Mouse (Mus musculus) spleen, postnatal 4 days (tissue): Measurements from ENCODE around the gene Thbs1.

Experiments
- DNase-seq, 2 experiments: peaks; one replicate each; pipeline ENCODE4 v3.0.0; 2022; ENCODE audit warnings: low spot score in 2 of 2

Thbs1 gene

DNA sequence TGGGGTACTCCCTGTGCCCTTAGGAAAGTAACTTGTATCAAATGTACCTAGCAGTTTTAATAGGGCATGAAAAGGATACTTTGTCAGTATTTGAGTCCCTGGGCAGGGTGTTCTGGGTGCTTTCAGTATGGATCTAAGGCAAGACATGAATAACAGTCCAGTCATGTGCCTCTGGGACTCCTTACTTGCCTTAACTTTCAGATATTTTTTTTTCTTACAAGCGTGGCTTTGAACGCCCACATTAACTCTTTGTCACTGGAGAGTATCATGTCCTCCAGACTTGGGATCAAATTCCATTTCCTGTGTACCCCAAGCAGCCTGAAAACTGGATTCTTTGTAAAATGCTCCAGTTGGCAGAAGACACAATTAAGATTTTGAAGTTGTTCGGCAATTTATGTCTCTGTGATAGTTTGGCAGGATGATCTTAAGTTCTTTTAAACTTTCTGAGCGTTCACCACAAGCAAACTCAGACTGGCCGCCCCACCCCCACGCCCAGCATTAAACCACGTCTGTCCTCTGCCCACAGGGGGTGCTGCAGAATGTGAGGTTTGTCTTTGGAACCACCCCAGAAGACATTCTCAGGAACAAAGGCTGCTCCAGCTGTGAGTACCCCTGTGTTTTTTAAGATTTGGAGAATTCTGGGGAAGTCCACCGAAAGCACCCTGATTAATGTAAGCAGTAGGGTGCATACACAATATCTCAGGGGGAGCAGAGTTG is 2.3 kb downstream of the Thbs1 start:
- no peak for DNase-seq

DNA sequence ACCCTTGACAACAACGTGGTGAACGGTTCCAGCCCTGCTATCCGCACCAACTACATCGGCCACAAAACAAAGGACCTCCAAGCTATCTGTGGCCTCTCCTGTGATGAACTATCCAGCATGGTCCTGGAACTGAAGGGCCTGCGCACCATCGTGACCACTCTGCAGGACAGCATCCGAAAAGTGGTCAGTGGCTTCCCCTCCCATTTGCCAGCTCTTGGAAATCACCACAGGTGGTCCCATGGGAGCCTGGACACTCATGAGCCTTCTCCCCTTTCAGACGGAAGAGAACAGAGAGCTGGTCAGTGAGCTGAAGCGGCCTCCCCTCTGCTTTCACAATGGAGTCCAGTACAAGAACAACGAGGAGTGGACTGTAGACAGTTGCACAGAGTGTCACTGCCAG is 3.0 kb downstream of the Thbs1 start:
- no peak for DNase-seq

DNA sequence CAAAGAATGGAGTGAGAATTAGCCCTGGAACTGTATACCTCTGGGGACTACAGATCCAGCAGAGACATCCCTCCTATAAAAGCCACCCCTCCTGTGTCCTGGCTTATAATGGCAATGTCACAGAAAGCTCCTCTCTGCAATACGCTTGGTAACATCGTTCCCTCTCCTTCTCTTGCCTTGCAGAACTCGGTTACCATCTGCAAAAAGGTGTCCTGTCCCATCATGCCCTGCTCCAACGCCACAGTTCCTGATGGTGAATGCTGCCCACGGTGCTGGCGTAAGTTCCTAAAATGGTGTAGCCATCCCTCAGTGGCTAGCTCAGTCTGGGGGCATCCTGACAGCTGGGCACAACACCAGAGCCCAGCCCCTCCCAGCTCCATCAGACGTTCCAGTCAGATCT is 4.0 kb downstream of the Thbs1 start:
- DNase-seq, result no peak

DNA sequence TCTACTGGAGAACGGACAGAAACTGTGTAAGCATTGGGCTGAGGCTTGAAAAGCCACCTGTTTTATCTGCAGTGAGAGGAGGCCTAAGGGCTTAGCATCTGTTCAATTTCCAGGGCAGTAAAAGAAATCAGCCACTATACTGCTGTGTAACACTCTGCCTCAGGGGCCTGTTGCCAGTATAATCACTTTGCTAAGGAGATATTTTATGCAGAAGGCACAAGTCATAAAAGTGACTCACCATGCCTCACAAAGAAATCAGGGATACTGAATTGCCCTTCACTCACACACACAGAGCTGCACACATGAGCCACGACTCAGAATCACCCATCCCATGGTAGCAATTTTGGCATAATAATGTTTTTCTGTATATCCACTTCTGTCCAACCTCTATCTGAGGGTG is 4.5 kb downstream of the Thbs1 start:
- DNase-seq, result no peak

DNA sequence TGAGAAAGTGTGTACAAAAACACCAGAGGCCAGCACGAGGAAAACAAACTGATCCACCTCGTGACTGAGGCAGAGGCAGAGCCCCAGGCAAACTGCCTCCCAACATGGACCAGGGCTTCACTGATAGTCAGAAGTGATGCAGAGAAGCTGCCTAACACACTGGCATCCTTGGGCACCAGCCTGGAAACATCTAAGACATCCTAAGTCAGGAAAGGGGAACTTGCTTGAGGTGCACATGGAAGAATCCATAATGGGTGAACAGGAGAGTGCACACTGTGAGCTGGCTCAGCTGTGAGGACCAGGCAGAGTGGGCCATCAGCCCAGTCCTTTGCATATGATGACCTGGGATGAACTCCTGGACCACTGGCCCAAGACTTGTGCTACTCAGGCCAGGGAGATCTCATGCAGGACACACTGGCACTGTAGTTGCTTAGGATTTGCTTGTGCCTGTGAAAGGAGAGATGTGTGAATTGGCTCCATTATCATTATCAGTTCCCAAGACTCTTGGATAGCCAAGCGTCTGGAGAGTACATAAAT is 5.1 kb downstream of the Thbs1 start:
- DNase-seq, result no peak

DNA sequence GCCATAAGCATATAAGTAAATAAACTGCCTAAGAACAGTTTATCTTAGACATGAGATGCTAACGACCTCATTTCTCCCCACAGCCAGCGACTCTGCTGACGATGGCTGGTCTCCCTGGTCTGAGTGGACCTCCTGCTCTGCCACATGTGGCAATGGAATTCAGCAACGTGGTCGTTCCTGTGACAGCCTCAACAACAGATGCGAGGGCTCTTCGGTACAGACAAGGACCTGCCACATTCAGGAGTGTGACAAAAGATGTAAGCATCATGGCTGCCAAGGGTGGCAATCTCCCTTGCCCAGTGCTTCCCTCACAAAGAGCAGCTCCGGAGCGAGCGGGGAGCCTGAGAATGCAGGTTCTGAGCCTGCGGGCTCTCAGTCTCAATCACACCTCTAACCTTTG is 5.7 kb downstream of the Thbs1 start:
- no peak for DNase-seq

DNA sequence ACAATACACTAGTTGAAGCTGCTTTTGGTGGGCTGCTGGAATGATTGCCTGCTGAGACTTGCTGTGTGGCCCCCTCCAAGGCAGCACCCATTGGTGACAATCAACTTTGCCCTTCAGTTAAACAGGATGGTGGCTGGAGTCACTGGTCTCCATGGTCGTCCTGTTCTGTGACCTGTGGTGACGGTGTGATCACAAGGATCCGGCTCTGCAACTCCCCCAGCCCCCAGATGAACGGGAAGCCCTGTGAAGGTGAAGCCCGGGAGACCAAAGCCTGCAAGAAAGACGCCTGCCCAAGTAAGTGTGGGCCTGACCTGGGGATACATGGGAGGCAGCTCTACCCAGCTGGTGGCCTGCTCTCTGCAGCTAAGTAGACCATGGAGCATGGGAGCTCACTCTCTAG is 6.4 kb downstream of the Thbs1 start:
- DNase-seq, result no peak

DNA sequence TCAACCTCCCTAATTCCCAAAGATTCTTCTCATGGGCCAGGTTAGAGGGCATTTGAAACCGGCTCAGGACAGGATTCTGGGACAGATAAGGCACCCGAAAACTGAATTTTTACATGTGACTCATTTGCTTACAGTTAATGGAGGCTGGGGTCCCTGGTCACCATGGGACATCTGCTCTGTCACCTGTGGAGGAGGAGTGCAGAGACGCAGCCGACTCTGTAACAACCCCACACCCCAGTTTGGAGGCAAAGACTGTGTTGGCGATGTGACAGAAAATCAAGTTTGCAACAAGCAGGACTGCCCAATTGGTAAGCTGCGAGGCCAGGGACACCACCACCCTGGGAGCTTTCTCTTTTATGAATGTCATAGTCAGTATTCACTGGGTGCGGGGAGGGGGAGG is 6.8 kb downstream of the Thbs1 start:
- no peak for DNase-seq

DNA sequence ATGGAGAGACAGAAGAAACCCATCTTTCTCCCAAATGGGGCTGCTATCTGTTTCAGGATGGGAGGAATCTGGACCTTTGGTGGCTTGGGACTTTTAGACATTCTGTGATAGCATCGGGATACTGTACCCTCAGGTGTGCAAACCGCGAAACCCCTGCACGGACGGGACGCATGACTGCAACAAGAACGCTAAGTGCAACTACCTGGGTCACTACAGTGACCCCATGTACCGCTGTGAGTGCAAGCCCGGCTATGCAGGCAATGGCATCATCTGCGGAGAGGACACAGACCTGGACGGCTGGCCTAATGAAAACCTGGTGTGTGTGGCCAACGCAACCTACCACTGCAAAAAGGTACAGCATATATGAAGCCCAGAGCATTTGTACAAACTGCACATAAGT is 8.0 kb downstream of the Thbs1 start:
- DNase-seq, result no peak

DNA sequence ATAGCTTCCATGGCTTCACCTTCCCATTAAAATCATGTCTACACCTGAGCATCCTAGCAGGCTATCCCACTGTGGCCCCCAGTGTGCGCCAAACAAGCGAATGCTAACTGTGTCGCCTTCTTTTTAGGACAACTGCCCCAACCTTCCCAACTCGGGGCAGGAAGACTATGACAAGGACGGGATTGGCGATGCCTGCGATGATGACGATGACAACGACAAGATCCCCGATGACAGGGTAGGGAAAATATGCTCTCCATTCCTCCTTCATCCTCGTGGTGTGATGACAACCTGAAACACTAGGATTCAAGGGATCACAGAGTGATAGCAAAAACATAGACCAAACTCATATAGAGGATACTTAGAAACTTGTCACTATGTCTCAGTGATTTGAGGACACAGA is 8.4 kb downstream of the Thbs1 start:
- DNase-seq, result no peak

DNA sequence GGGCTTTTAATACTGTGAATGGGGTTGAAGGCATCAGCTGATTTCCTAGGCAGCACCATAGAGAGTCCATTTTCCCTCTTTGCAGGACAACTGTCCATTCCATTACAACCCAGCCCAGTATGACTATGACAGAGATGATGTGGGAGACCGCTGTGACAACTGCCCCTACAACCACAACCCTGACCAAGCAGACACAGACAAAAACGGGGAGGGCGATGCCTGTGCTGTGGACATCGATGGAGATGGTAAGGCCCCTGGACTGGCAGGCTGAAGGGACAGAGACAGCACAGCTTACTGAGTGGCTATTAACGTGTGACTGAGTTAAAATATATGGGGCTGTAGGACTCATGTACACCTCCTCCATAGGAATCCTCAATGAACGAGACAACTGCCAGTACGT is 9.1 kb downstream of the Thbs1 start:
- DNase-seq, result no peak

DNA sequence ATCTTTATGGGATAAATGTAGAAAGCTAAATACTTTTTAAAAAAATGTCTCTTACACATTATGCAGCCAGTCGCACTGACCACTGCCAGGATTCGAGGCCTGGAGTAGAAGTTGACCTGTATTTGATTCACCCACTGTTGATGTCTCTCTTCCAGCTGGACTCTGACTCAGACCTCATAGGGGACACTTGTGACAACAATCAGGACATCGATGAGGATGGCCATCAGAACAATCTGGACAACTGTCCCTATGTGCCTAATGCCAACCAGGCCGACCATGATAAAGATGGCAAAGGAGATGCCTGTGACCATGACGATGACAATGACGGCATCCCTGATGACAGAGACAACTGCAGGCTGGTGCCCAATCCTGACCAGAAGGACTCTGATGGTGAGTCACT is 10.6 kb downstream of the Thbs1 start:
- DNase-seq, result no peak

DNA sequence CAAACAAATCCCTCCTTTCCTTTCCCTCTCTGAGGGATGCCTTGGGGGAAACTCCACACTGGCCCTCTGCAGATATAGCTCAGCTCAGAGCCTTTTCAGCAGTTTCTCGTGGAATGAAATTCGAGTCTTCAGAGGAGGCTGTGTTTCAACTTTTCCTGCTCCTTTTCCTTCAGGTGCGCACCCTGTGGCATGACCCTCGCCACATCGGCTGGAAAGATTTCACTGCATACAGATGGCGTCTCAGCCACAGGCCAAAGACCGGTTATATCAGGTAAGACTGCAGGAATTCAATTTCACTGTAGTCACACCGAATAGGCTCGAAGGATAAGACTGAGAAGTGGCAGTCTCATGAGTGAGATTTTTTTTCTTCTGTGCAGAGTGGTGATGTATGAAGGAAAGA is 12.1 kb downstream of the Thbs1 start:
- DNase-seq, result no peak

DNA sequence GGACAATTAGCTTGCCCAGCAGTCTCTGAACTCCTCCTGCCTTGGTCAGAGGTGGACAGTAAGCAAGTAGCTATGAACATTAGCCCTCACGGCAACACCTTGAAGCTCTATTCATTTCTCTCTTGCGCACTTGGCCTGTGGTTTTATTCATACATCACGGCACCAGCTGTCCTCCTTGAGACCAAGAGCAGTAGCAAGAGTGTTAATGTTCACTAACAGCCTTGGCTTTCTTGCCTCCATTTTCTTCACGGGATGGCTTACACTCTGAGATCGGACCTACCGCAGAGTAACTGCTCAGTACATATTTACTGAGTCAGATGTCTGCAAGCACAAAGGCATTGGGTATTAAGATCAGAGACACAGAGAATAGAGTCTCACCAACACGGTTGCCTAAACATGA is 12.8 kb downstream of the Thbs1 start:
- DNase-seq, result no peak

DNA sequence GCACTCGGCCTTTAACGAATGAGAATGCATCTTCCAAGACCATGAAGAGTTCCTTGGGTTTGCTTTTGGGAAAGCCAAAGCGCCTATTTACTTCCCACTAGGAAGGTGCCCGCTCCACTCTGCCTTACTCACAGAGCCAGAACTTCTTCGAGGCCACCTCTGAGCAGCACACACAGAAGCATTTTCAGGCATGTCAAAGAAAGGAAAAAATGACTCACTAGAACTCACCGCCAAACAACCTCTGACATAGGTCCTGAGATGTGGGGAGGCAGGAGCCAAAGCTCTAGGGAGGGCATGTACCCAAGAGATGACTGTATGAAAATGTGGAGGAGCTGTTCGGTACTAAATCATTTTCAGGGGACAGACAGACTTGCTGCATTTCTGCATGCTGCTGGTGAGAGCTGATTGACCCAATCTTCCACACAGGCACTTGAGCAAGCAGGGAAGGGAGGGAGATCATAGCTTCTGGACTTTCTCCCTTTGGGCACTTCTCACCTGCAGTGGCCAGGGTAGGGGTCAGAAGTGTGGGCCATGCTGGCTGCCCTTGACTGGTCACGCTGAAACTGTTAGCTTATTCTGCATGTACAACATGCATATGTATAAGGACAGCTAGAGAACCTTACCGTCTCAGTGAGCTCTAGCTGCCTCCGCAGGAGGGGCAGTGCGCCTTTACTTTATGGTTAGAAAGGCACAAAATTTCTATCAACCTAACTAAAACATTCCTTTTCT is 13.7 kb downstream of the Thbs1 start:
- DNase-seq, result no peak

DNA sequence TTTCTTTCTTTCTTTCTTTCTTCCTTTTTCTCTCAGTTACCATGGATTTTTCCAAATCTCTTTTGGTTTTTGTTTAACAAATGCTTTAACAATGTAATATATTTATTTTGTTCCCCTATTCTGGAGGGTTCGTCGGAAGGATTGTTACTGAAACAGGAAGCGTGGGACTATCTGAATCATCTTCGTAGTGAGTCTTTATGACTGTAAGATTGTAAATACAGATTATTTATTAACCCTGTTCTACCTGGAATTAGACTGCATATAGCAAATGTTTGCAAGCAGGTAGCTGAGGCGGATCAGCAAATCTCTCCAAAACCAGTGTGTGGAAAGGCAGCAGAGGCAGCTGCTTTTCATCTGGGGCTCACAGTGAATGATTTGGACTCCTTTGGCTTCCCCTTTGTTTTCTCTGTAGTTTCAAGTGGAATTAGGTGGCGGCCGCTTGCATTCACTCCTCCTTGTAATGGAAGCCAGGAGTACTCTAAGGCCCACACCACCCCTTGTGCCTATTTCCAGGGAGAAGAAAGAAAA is 14.3 kb downstream of the Thbs1 start:
- no peak for DNase-seq

DNA sequence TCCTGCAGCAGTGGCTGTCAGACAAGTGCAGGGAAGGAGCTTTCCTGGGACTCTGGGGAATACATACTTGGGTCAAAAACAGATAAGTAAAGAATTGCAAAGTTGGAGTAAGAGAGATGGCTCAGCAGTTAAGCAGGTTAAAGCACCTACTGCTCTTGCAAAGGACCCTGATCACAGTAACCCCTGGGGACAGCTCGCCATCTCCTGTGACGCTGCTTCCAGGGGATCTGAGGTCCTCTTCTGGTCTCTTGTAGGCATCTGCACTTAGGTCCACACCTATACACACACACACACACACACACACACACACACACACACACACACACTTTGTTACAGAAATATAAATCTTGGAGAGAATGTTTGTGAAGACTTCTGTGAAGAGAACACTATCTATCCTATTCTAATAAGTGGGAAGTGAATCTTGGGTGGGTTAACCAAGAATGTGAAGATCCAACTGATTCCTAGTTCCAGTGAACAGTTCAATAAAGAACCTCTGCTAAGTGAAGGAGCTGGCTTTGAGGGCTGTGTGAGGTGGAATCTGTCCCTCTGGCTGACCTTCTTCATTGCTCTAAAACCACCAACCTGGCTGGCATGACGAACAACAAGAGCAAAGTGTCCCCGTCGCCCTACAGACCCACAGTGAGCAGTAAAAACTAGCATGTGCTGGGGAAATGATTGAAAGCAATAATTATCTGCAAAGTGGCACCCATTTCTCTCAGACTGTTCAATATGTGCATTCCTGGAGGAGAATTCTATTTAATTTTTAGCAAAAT is 16.0 kb downstream of the Thbs1 start:
- no peak for DNase-seq

DNA sequence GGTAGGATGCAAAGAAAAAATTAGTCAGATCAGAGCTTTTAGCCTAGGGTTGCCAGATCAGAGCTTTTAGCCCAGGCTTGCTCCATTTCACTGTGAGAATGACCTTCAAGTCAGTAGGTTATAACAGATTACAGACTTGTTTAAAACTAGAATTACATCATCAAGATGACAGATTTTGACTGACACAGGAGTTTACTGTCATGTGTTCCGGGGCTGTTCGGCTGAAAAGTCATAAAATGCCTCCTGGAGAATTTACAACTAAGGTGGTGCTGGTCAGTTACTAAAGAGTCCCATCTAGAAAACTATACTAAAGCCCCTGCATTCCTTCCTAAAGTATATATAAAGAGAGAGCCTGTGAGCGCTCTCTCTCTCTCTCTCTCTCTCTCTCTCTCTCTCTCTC is 16.6 kb downstream of the Thbs1 start:
- DNase-seq, result no peak

DNA sequence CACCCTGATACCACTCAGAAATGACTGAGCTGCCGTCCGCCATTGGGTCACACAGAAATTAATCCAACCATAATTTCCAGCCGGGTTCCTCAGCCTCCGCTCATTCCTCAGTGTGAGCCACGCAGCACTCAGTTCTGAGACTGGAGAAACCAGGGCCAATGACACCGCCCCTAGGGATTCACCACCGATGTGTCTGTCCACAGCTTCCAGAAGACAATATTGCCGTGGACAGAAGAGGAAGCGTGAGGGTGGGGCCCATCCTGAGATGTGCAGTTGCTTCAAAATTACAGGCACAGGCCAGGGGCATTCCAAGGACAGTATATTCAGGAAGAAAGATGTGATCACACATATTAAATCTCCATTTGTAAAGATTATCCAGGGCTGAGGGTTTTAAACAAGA is 25.4 kb downstream of the Thbs1 start:
- no peak for DNase-seq

DNA sequence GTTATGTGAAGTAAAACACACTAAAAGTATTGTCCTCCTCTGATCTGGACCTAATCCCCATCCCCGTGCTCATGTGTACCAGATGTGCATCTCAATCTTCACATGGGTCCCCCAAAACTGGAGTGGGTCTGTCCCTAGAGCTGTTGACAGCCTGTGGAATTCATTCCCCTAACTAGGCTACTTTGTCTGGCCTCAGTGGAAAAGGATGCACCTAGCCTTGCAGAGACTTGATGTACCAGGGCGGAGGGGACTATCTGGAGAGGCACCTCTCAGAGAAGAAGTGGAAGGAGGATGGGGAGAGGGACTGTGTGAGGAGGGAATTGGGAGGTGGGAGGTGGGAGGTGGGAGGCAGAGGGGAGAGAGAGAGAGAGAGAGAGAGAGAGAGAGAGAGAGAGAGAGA is 26.1 kb downstream of the Thbs1 start:
- no peak for DNase-seq

DNA sequence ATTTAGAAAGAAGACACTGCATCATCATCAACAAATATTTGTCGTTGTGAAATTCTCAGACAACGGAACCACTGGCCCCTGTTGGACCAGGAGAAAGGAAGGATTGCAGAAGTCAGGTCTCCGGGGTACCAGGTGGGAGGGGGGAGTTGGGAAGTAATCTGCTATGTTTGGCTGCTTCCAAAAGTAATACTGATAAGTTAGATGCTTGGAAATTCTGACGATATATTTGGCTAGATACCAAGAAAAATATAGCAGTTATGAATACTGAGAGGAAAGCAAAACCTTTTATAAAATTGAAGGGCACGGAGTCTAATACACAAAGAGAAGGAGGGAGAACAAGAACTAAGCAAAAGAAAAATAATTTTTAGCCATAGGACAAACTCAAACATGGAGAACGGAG is 27.6 kb downstream of the Thbs1 start:
- DNase-seq, result no peak

DNA sequence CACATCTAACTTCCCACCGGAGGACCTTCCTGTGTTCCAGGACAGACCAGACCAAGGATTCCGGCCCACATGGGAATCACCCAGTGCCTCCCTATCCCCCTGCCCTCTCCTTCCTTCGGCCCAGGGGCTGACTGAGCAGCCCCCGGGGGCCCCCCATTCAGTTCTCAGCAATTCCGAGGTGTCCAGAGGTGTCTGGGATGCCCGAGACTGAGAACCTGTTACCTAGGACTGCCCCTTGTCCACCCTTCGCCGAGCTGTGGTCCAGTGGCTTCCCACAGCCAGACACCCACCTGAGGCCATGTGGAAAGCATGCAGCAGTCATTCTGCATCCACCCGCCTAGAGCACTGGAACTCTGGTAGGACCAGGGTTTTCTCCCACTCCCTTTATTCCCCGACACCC is 30.0 kb downstream of the Thbs1 start:
- no peak for DNase-seq
